Comparison of ENCODE assay signal across 7 mouse cellular contexts in genomic region chr4:137979066-137979644, GRCm38 (mm10). TPM values are rescaled to one million over a fixed set of nuclear protein-coding genes. Genes with fewer than 3 reads are reported as not detected.
DNase-seq lines count a peak whose midpoint lies in the region; ATAC-seq and TF ChIP-seq lines count a peak whose summit lies in the region.
"Not testable (repeated sequence)": the region's sequence is repeated elsewhere in the genome, so short reads cannot be mapped to it uniquely, and the experiment has no call there.

No protein-coding gene starts in this region.

- TF ChIP-seq EP300 in lung, postnatal 0 days (IDR thresholded peaks at IDR 0.05) = not testable (repeated sequence)

- TF ChIP-seq CTCF in lung, postnatal 0 days (IDR thresholded peaks at IDR 0.05) = not testable (repeated sequence)

- H3K9me3 ChIP-seq in forebrain, embryonic 13.5 days (replicated peaks); hindbrain, embryonic 11.5 days (ENCODE audit: control insufficient read depth, low read length); hindbrain, embryonic 16.5 days (ENCODE audit: control insufficient read depth, low read length); lung, postnatal 0 days (ENCODE audit: low read length); midbrain, embryonic 15.5 days; neural tube, embryonic 13.5 days: not testable (repeated sequence)

- H3K4me3 ChIP-seq in forebrain, embryonic 13.5 days; hindbrain, embryonic 11.5 days (ENCODE audit: low read depth, low read length); hindbrain, embryonic 16.5 days (ENCODE audit: low read length); lung, postnatal 0 days (ENCODE audit: low read depth, low read length); midbrain, embryonic 15.5 days; neural tube, embryonic 13.5 days: not testable (repeated sequence)

- not testable (repeated sequence) for DNase-seq in hindbrain, embryonic 11.5 days (ENCODE audit: low spot score); lung, postnatal 0 days (ENCODE audit: low spot score)

- H3K27me3 ChIP-seq in forebrain, embryonic 13.5 days; hindbrain, embryonic 11.5 days (ENCODE audit: control insufficient read depth, insufficient read depth, low read length); hindbrain, embryonic 16.5 days (replicated peaks; ENCODE audit: control insufficient read depth, insufficient read depth, low read length); lung, postnatal 0 days (replicated peaks; ENCODE audit: insufficient read depth, low read length); midbrain, embryonic 15.5 days (replicated peaks); neural tube, embryonic 13.5 days: not testable (repeated sequence)

- H3K9ac ChIP-seq in forebrain, embryonic 13.5 days; hindbrain, embryonic 11.5 days (ENCODE audit: low read depth, low read length); hindbrain, embryonic 16.5 days (ENCODE audit: low read depth, low read length); lung, postnatal 0 days (replicated peaks; ENCODE audit: low read depth); midbrain, embryonic 15.5 days; neural tube, embryonic 13.5 days: not testable (repeated sequence)

- ATAC-seq in forebrain, embryonic 13.5 days = peak; percentile 67
- peak; percentile 29; the same call in 1 of the 2 replicates for ATAC-seq in frontal cortex, adult (ENCODE audit: low TSS enrichment)
- peak; percentile 59 for ATAC-seq in hindbrain, embryonic 11.5 days (ENCODE audit: low FRiP score)
- peak; percentile 53 for ATAC-seq in hindbrain, embryonic 16.5 days
- peak; percentile 28; the same call in 1 of the 2 replicates for ATAC-seq in lung, postnatal 0 days
- peak; percentile 64 for ATAC-seq in midbrain, embryonic 15.5 days (replicated peaks)
- ATAC-seq in neural tube, embryonic 13.5 days (ENCODE audit: low read depth) = peak; percentile 36

- not testable (repeated sequence) for H3K4me1 ChIP-seq in forebrain, embryonic 13.5 days; hindbrain, embryonic 11.5 days (replicated peaks; ENCODE audit: control insufficient read depth, insufficient read depth, low read length); hindbrain, embryonic 16.5 days (ENCODE audit: control insufficient read depth, insufficient read depth, low read depth, low read length); lung, postnatal 0 days (ENCODE audit: insufficient read depth, low read depth, low read length); midbrain, embryonic 15.5 days; neural tube, embryonic 13.5 days (replicated peaks)

- WGBS in forebrain, embryonic 13.5 days = no CpG with 5 or more reads among the region's 11 CpGs
- WGBS in hindbrain, embryonic 11.5 days = no CpG with 5 or more reads among the region's 11 CpGs
- WGBS in hindbrain, embryonic 16.5 days = no CpG with 5 or more reads among the region's 11 CpGs
- no CpG with 5 or more reads among the region's 11 CpGs for WGBS in lung, postnatal 0 days
- no CpG with 5 or more reads among the region's 11 CpGs for WGBS in midbrain, embryonic 15.5 days
- no CpG with 5 or more reads among the region's 11 CpGs for WGBS in neural tube, embryonic 13.5 days

- not testable (repeated sequence) for H3K27ac ChIP-seq in forebrain, embryonic 13.5 days; hindbrain, embryonic 11.5 days (ENCODE audit: low read depth, low read length); hindbrain, embryonic 16.5 days (ENCODE audit: low read depth, low read length); lung, postnatal 0 days (ENCODE audit: low read length); midbrain, embryonic 15.5 days; neural tube, embryonic 13.5 days (replicated peaks)

- H3K4me2 ChIP-seq in forebrain, embryonic 13.5 days; hindbrain, embryonic 11.5 days (replicated peaks; ENCODE audit: low read depth, low read length); hindbrain, embryonic 16.5 days (ENCODE audit: low read length); lung, postnatal 0 days (replicated peaks; ENCODE audit: low read depth, low read length); midbrain, embryonic 15.5 days; neural tube, embryonic 13.5 days: not testable (repeated sequence)

- H3K36me3 ChIP-seq in forebrain, embryonic 13.5 days (ENCODE audit: poor library complexity, severe bottlenecking); hindbrain, embryonic 11.5 days (ENCODE audit: control insufficient read depth, insufficient read depth, low read length); hindbrain, embryonic 16.5 days (ENCODE audit: control insufficient read depth, insufficient read depth, low read length); lung, postnatal 0 days (ENCODE audit: insufficient read depth, low read length); midbrain, embryonic 15.5 days (replicated peaks); neural tube, embryonic 13.5 days: not testable (repeated sequence)

RNA-seq across cellular contexts. Expression of gene Eif4g3, which starts 13.7 kb away (rescaled TPM):
- 43.9 and 46.2 TPM in 2 replicates for polyA plus RNA-seq in forebrain, embryonic 13.5 days (2015; fragmentation: Nextera tagmentation; extraction: Ambion mirVana)
- 46.4 and 56.9 TPM in 2 replicates for polyA plus RNA-seq in hindbrain, embryonic 11.5 days (2014; fragmentation: Nextera tagmentation; extraction: Ambion mirVana)
- 43.2 and 46.0 TPM in 2 replicates for polyA plus RNA-seq in hindbrain, embryonic 16.5 days (2015; fragmentation: Nextera tagmentation; extraction: Ambion mirVana)
- polyA plus RNA-seq in lung, postnatal 0 days (2015; fragmentation: Nextera tagmentation; extraction: Ambion mirVana) = 17.2 and 18.2 TPM in 2 replicates
- 55.7 and 58.5 TPM in 2 replicates for polyA plus RNA-seq in midbrain, embryonic 15.5 days (2015; fragmentation: Nextera tagmentation; extraction: Ambion mirVana)
- polyA plus RNA-seq in neural tube, embryonic 13.5 days (2015; fragmentation: Nextera tagmentation; extraction: Ambion mirVana) = 51.1 TPM in 2 replicates
